Comparison of ENCODE assay signal across 10 mouse cellular contexts in genomic region chr9:21169157-21169556, GRCm38 (mm10). TPM values are rescaled to one million over a fixed set of nuclear protein-coding genes. Genes with fewer than 3 reads are reported as not detected.
DNase-seq lines count a peak whose midpoint lies in the region; ATAC-seq and TF ChIP-seq lines count a peak whose summit lies in the region.
"Had no signal": no experiment of that assay in that cellular context is flagged by ENCODE, and none has a peak within 500 bp of the region (broad histone marks: within the 10 kb centered on the region; RNA-seq: fewer than 3 reads in every experiment).

No protein-coding gene starts in this region.

- TF ChIP-seq CTCF in MEL (IDR thresholded peaks at IDR 0.05 in 2 of 3, conservative IDR thresholded peaks at IDR 0.05 in 1 of 3; ENCODE audit: control insufficient read depth in 1 of 3, insufficient read depth in 1 of 3, low read depth in 2 of 3, low read length in 3 of 3, poor library complexity in 1 of 3, severe bottlenecking in 1 of 3) = no peak

- H3K4me1 ChIP-seq in forebrain, embryonic 10.5 days = peaks cover 50% of the 10 kb centered on the region
- peaks cover 6% of the 10 kb centered on the region; the same call in 1 of the 2 replicates for H3K4me1 ChIP-seq in forebrain, embryonic 14.5 days (ENCODE audit: control insufficient read depth, insufficient read depth, low read length)
- H3K4me1 ChIP-seq in hindbrain, embryonic 11.5 days (replicated peaks; ENCODE audit: control insufficient read depth, insufficient read depth, low read length) = peaks cover 15% of the 10 kb centered on the region; the same call in 1 of the 2 replicates
- peaks cover 39% of the 10 kb centered on the region for H3K4me1 ChIP-seq in hindbrain, embryonic 13.5 days (replicated peaks)
- H3K4me1 ChIP-seq in MEL (ENCODE audit: control insufficient read depth in 1 of 2, insufficient read depth in 2 of 2, low read length in 2 of 2) = peaks cover 25 to 36% of the 10 kb centered on the region in 2 experiments
- H3K4me1 ChIP-seq in limb, embryonic 11.5 days (ENCODE audit: control insufficient read depth, insufficient read depth, low read length) = peaks cover 36% of the 10 kb centered on the region

- TF ChIP-seq RAD21 in MEL (IDR thresholded peaks at IDR 0.05; ENCODE audit: low read depth, low read length) = no peak

- no peak for ATAC-seq in forebrain, embryonic 14.5 days
- peak; percentile 11; the same call in 1 of the 2 replicates for ATAC-seq in hindbrain, embryonic 11.5 days (ENCODE audit: low FRiP score)
- ATAC-seq in hindbrain, embryonic 13.5 days (ENCODE audit: low FRiP score) = no peak
- 0 out of 2 replicates have a peak, but pooled peaks have one; percentile 2 for ATAC-seq in limb, embryonic 11.5 days (ENCODE audit: insufficient number of reproducible peaks, low FRiP score, low TSS enrichment, low read depth)

- H3K27me3 ChIP-seq in forebrain, embryonic 10.5 days (ENCODE audit: poor library complexity, severe bottlenecking) = peaks cover 46% of the 10 kb centered on the region
- H3K27me3 ChIP-seq in forebrain, embryonic 14.5 days (replicated peaks; ENCODE audit: control insufficient read depth, insufficient read depth, low read length) = peaks cover 38% of the 10 kb centered on the region
- H3K27me3 ChIP-seq in hindbrain, embryonic 11.5 days (ENCODE audit: control insufficient read depth, insufficient read depth, low read length) = peaks cover 32% of the 10 kb centered on the region
- H3K27me3 ChIP-seq in hindbrain, embryonic 13.5 days = peaks cover 48% of the 10 kb centered on the region
- no peaks in the 10 kb centered on the region for H3K27me3 ChIP-seq in MEL (ENCODE audit: control insufficient read depth in 1 of 2, insufficient read depth in 2 of 2, low read length in 2 of 2)
- peaks cover 25% of the 10 kb centered on the region for H3K27me3 ChIP-seq in limb, embryonic 11.5 days (ENCODE audit: control insufficient read depth, insufficient read depth, low read length)

- no peaks in the 10 kb centered on the region for H3K36me3 ChIP-seq in forebrain, embryonic 10.5 days (replicated peaks)
- no peaks in the 10 kb centered on the region for H3K36me3 ChIP-seq in forebrain, embryonic 14.5 days (ENCODE audit: control insufficient read depth, insufficient read depth, low read length)
- no peaks in the 10 kb centered on the region for H3K36me3 ChIP-seq in hindbrain, embryonic 11.5 days (ENCODE audit: control insufficient read depth, insufficient read depth, low read length)
- no peaks in the 10 kb centered on the region for H3K36me3 ChIP-seq in hindbrain, embryonic 13.5 days
- peaks cover 0 to 29% of the 10 kb centered on the region in 2 experiments; a peak in 2 of 4 replicates for H3K36me3 ChIP-seq in MEL (ENCODE audit: control insufficient read depth in 1 of 2, insufficient read depth in 2 of 2, low read length in 2 of 2)
- no peaks in the 10 kb centered on the region for H3K36me3 ChIP-seq in limb, embryonic 11.5 days (ENCODE audit: control insufficient read depth, insufficient read depth, low read length)
- H3K36me3 ChIP-seq: G1E; neural tube, embryonic 13.5 days had no signal

- TF ChIP-seq EP300 in MEL (IDR thresholded peaks at IDR 0.05; ENCODE audit: low read depth in 1 of 2, low read length in 2 of 2) = no peak

- H3K9ac ChIP-seq in forebrain, embryonic 14.5 days (ENCODE audit: low read length) = no peak overlapping the region
- H3K9ac ChIP-seq in hindbrain, embryonic 11.5 days (ENCODE audit: low read depth, low read length) = no peak overlapping the region
- H3K9ac ChIP-seq in hindbrain, embryonic 13.5 days = no peak overlapping the region
- H3K9ac ChIP-seq in MEL (ENCODE audit: control insufficient read depth, low read depth, low read length, poor library complexity, severe bottlenecking) = peak overlapping the region; percentile 82
- no peak overlapping the region for H3K9ac ChIP-seq in limb, embryonic 11.5 days (ENCODE audit: low read length)
- H3K9ac ChIP-seq: neural tube, embryonic 13.5 days had no signal

- H3K9me3 ChIP-seq in forebrain, embryonic 10.5 days = no peaks in the 10 kb centered on the region
- no peaks in the 10 kb centered on the region for H3K9me3 ChIP-seq in forebrain, embryonic 14.5 days (replicated peaks; ENCODE audit: control insufficient read depth, low read length)
- no peaks in the 10 kb centered on the region for H3K9me3 ChIP-seq in hindbrain, embryonic 11.5 days (ENCODE audit: control insufficient read depth, low read length)
- no peaks in the 10 kb centered on the region for H3K9me3 ChIP-seq in hindbrain, embryonic 13.5 days
- no peaks in the 10 kb centered on the region for H3K9me3 ChIP-seq in MEL (replicated peaks; ENCODE audit: insufficient read depth, low read length)
- no peaks in the 10 kb centered on the region for H3K9me3 ChIP-seq in limb, embryonic 11.5 days (ENCODE audit: control insufficient read depth, low read length)
- H3K9me3 ChIP-seq: G1E; neural tube, embryonic 13.5 days had no signal

- 33% methylated on average over 1 of the region's 1 CpGs for WGBS in forebrain, embryonic 10.5 days
- 36% methylated on average over 1 of the region's 1 CpGs for WGBS in forebrain, embryonic 14.5 days
- 28% methylated on average over 1 of the region's 1 CpGs for WGBS in hindbrain, embryonic 11.5 days
- 45% methylated on average over 1 of the region's 1 CpGs for WGBS in hindbrain, embryonic 13.5 days
- 71% methylated on average over 1 of the region's 1 CpGs for WGBS in limb, embryonic 11.5 days

- DNase-seq in forebrain, embryonic 10.5 days (ENCODE audit: extremely low spot score, low spot score) = no peak
- DNase-seq in forebrain, embryonic 14.5 days (ENCODE audit: low spot score) = no peak
- no peak for DNase-seq in hindbrain, embryonic 11.5 days (ENCODE audit: low spot score)
- DNase-seq in MEL (ENCODE audit: low read depth, low spot score) = no peak
- DNase-seq in limb, embryonic 11.5 days (ENCODE audit: low spot score) = no peak
- DNase-seq in urinary bladder, adult 2 months (ENCODE audit: low spot score) = no peak
- DNase-seq in cerebellum, adult 9-11 months = no peak

- H3K27ac ChIP-seq in forebrain, embryonic 10.5 days = peak overlapping the region; percentile 80
- no peak overlapping the region for H3K27ac ChIP-seq in forebrain, embryonic 14.5 days (ENCODE audit: low read depth, low read length)
- no peak overlapping the region for H3K27ac ChIP-seq in hindbrain, embryonic 11.5 days (ENCODE audit: low read depth, low read length)
- no peak overlapping the region for H3K27ac ChIP-seq in hindbrain, embryonic 13.5 days
- H3K27ac ChIP-seq in MEL (ENCODE audit: control insufficient read depth, low read depth, low read length) = peak overlapping the region; percentile 79
- H3K27ac ChIP-seq in limb, embryonic 11.5 days (replicated peaks; ENCODE audit: low read depth, low read length) = no peak overlapping the region

- no peak overlapping the region for H3K4me2 ChIP-seq in forebrain, embryonic 14.5 days (ENCODE audit: low read length)
- no peak overlapping the region for H3K4me2 ChIP-seq in hindbrain, embryonic 11.5 days (replicated peaks; ENCODE audit: low read depth, low read length)
- no peak overlapping the region for H3K4me2 ChIP-seq in hindbrain, embryonic 13.5 days
- H3K4me2 ChIP-seq in limb, embryonic 11.5 days (ENCODE audit: low read depth, severe bottlenecking) = no peak overlapping the region

- H3K4me3 ChIP-seq in forebrain, embryonic 10.5 days = no peak overlapping the region; the same call in 1 of the 2 replicates
- no peak overlapping the region for H3K4me3 ChIP-seq in forebrain, embryonic 14.5 days (ENCODE audit: low read depth, low read length)
- H3K4me3 ChIP-seq in hindbrain, embryonic 11.5 days (ENCODE audit: low read depth, low read length) = no peak overlapping the region
- no peak overlapping the region for H3K4me3 ChIP-seq in hindbrain, embryonic 13.5 days
- peak overlapping the region; percentile 12 to 17 for H3K4me3 ChIP-seq in MEL (ENCODE audit: control insufficient read depth in 1 of 2, insufficient read depth in 1 of 2, low read depth in 2 of 2, low read length in 2 of 2)
- H3K4me3 ChIP-seq in limb, embryonic 11.5 days (ENCODE audit: low read depth, low read length) = no peak overlapping the region
- H3K4me3 ChIP-seq: neural tube, embryonic 13.5 days had no signal

- no peak for TF ChIP-seq POLR2A in MEL (IDR thresholded peaks at IDR 0.05; ENCODE audit: control insufficient read depth in 1 of 2, insufficient read depth in 1 of 2, low read depth in 1 of 2, low read length in 2 of 2, poor library complexity in 1 of 2)

- H3K79me2 ChIP-seq in MEL (ENCODE audit: control insufficient read depth, insufficient read depth, low read length, poor library complexity) = peaks cover 41% of the 10 kb centered on the region

RNA-seq across cellular contexts. Expression of gene Pde4a, which starts 3.6 kb away (rescaled TPM):
- 3.8 and 4.3 TPM in 2 replicates for polyA plus RNA-seq in forebrain, embryonic 10.5 days (2016; fragmentation: Nextera tagmentation; extraction: Ambion mirVana)
- 17.3 and 22.4 TPM in 2 replicates for polyA plus RNA-seq in forebrain, embryonic 14.5 days (2014; fragmentation: Nextera tagmentation; extraction: Ambion mirVana)
- polyA plus RNA-seq in hindbrain, embryonic 11.5 days (2014; fragmentation: Nextera tagmentation; extraction: Ambion mirVana) = 5.2 and 5.7 TPM in 2 replicates
- 17.6 and 18.8 TPM in 2 replicates for polyA plus RNA-seq in hindbrain, embryonic 13.5 days (2015; fragmentation: Nextera tagmentation; extraction: Ambion mirVana)
- total RNA-seq in MEL (2012; rRNA removed) = 13.8 and 16.6 TPM in 2 replicates
- polyA plus RNA-seq in MEL (2012; ENCODE audit: insufficient read depth in 1 of 2, insufficient read length in 2 of 2, low read depth in 1 of 2, low replicate concordance in 2 of 2, missing spikeins in 1 of 2) = 10 to 100 TPM; 45.6 to 53.9 TPM
- polyA plus RNA-seq in limb, embryonic 11.5 days (2014; fragmentation: Nextera tagmentation; extraction: Ambion mirVana) = 3.3 and 5.3 TPM in 2 replicates
- polyA plus RNA-seq in urinary bladder, adult 2 months (2012; rRNA removed) = 8.3 and 11.6 TPM in 2 replicates

RNA-seq across cellular contexts. Expression of gene Cdc37, which starts 19.4 kb away (rescaled TPM):
- polyA plus RNA-seq in forebrain, embryonic 10.5 days (2016; fragmentation: Nextera tagmentation; extraction: Ambion mirVana) = 351 and 371 TPM in 2 replicates
- polyA plus RNA-seq in forebrain, embryonic 14.5 days (2014; fragmentation: Nextera tagmentation; extraction: Ambion mirVana) = 222 and 247 TPM in 2 replicates
- 306 and 307 TPM in 2 replicates for polyA plus RNA-seq in hindbrain, embryonic 11.5 days (2014; fragmentation: Nextera tagmentation; extraction: Ambion mirVana)
- polyA plus RNA-seq in hindbrain, embryonic 13.5 days (2015; fragmentation: Nextera tagmentation; extraction: Ambion mirVana) = 221 and 223 TPM in 2 replicates
- total RNA-seq in MEL (2012; rRNA removed) = 751 and 779 TPM in 2 replicates
- 1,000 to 10,000 TPM in 1 of 2 experiments, 100 to 1,000 TPM in 1; 914 to 1,631 TPM for polyA plus RNA-seq in MEL (2012; ENCODE audit: insufficient read depth in 1 of 2, insufficient read length in 2 of 2, low read depth in 1 of 2, low replicate concordance in 2 of 2, missing spikeins in 1 of 2)
- 407 and 424 TPM in 2 replicates for polyA plus RNA-seq in limb, embryonic 11.5 days (2014; fragmentation: Nextera tagmentation; extraction: Ambion mirVana)
- polyA plus RNA-seq in urinary bladder, adult 2 months (2012; rRNA removed) = 198 and 211 TPM in 2 replicates

RNA-seq across cellular contexts. Expression of gene Tyk2, which starts 38.1 kb away (rescaled TPM):
- polyA plus RNA-seq in forebrain, embryonic 10.5 days (2016; fragmentation: Nextera tagmentation; extraction: Ambion mirVana) = 12.6 and 13.4 TPM in 2 replicates
- 5.0 and 6.2 TPM in 2 replicates for polyA plus RNA-seq in forebrain, embryonic 14.5 days (2014; fragmentation: Nextera tagmentation; extraction: Ambion mirVana)
- 6.9 and 8.0 TPM in 2 replicates for polyA plus RNA-seq in hindbrain, embryonic 11.5 days (2014; fragmentation: Nextera tagmentation; extraction: Ambion mirVana)
- 12.4 and 12.8 TPM in 2 replicates for polyA plus RNA-seq in hindbrain, embryonic 13.5 days (2015; fragmentation: Nextera tagmentation; extraction: Ambion mirVana)
- 43.8 and 45.6 TPM in 2 replicates for total RNA-seq in MEL (2012; rRNA removed)
- polyA plus RNA-seq in MEL (2012; ENCODE audit: insufficient read depth in 1 of 2, insufficient read length in 2 of 2, low read depth in 1 of 2, low replicate concordance in 2 of 2, missing spikeins in 1 of 2) = 10 to 100 TPM in 1 of 2 experiments, not detected in 1; 63.3 TPM
- polyA plus RNA-seq in limb, embryonic 11.5 days (2014; fragmentation: Nextera tagmentation; extraction: Ambion mirVana) = 8.1 and 9.7 TPM in 2 replicates
- polyA plus RNA-seq in urinary bladder, adult 2 months (2012; rRNA removed) = 23.9 and 28.5 TPM in 2 replicates

Comparison
In these comparisons a context has a peak if more than half of its experiments do, and no peak if none do; other contexts are left out.
1. H3K27ac ChIP-seq: peak in forebrain, embryonic 10.5 days (single experiment) and MEL (single experiment); none in forebrain, embryonic 14.5 days (single experiment), hindbrain, embryonic 11.5 days (single experiment), hindbrain, embryonic 13.5 days (single experiment) and limb, embryonic 11.5 days (single experiment).
2. ATAC-seq: peak in hindbrain, embryonic 11.5 days (single experiment) and limb, embryonic 11.5 days (single experiment); none in forebrain, embryonic 14.5 days (single experiment) and hindbrain, embryonic 13.5 days (single experiment).
3. H3K4me3 ChIP-seq: peak in MEL (2 of 2); none in forebrain, embryonic 10.5 days (single experiment), forebrain, embryonic 14.5 days (single experiment), hindbrain, embryonic 11.5 days (single experiment), hindbrain, embryonic 13.5 days (single experiment) and limb, embryonic 11.5 days (single experiment).